Mouse (Mus musculus): ENCODE results near the gene Sema6b. TPM values are rescaled to one million over a fixed set of nuclear protein-coding genes. Genes with fewer than 3 reads are reported as not detected.
"Not testable (repeated sequence)": the region's sequence is repeated elsewhere in the genome, so short reads cannot be mapped to it uniquely, and the experiment has no call there.

The Sema6b gene
- polyA plus RNA-seq, 1 experiment from 2014 or later, result 1.3 TPM

DNA sequence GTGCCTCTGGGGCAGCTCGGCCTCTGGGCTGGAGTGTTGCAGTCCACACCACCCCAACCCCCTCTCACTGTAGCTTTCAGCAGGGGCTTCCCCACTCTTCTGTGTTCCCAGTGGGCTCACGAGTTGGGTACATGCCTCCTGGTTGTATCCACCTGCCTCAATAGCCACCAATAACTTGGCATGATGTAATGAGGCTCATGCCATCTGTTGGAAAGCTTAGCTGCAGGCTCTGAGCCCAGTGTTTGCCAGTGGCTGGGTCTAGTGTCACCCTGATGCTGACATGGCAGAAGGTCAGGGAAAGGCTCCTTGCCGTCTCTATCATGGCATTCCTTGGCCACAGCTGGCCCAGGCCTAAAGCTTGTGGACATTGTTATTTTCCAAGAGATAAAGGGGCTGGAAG lies 39.3 kb downstream of the Sema6b start:
- no peak for ATAC-seq (ENCODE audit: insufficient read depth, low FRiP score, low read depth)
- WGBS, result 85% methylated on average over 3 of the region's 3 CpGs
- Histone ChIP-seq H3K4me2 (no peak overlapping the region), H3K27ac (no peak overlapping the region), H3K36me3 (peaks cover 70% of the 10 kb centered on the region), H3K9me3 (no peaks in the 10 kb centered on the region), H3K4me1 (no peaks in the 10 kb centered on the region), H3K9ac (no peak overlapping the region), H3K27me3 (replicated peaks) (no peaks in the 10 kb centered on the region), H3K4me3 (replicated peaks) (no peak overlapping the region)

DNA sequence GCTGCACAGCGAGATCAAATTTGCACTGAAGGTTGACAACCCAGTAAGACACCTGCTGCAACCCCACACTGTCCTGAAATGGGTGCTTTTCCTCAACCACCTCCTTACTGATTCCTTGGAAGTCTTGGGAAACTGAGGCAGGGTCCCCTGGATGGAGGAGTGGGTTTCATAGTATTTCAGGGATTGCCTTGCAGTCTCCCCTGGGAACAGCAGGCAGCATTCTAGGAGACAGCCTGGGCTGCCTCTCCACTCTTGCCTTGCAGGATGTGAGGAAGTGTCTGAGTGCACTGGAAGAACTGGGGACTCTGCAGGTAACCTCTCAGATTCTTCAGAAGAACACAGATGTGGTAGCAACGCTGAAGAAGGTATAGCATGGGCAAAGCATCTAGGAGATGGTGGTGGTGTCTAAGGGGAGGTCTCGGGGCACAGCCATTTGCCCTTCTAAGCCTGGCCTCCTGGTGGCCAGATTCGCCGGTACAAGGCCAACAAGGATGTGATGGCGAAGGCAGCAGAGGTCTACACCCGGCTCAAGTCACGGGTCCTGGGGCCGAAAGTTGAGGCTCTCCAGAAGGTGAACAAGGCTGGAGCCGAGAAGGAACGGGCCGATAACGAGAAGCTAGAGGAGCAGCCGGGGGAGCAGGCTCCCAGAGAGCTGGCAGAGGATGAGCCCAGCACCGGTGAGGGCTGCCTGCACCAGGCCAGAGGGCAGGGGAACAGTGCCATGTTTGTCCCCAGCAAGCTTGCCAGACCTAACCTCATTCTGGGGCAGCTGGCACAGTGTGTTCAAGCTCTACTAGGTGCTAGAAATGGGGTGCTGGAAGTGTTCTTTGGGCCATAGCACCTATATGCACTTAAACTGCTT lies 41.2 kb downstream of the Sema6b start:
- 88% methylated on average over 15 of the region's 15 CpGs for WGBS
- ATAC-seq (ENCODE audit: insufficient read depth, low FRiP score, low read depth), result no peak
- Histone ChIP-seq H3K9ac (no peak overlapping the region), H3K4me2 (no peak overlapping the region), H3K4me1 (no peaks in the 10 kb centered on the region), H3K27me3 (replicated peaks) (no peaks in the 10 kb centered on the region), H3K4me3 (replicated peaks) (no peak overlapping the region), H3K36me3 (peaks cover 70% of the 10 kb centered on the region), H3K9me3 (no peaks in the 10 kb centered on the region), H3K27ac (no peak overlapping the region)

DNA sequence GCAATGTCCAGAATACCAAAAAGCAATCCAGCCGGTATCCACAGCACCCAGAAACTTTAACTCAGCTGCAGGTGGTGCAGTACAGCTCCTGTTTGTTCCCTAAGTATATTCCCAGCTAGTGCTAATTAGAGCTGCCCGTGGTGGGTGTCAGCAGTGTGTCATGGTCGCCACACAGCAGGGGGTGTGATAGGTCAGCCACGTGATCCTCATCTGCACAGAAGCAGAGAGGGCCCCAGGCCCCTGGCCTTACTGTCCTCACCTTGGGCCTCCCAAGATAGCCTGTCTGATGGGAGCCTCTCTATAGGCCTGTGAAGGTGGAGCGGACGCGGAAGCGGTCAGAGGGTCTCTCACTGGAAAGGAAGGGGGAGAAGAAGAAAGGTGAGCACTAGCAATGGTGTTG lies 42.0 kb downstream of the Sema6b start:
- Histone ChIP-seq H3K27ac (no peak overlapping the region), H3K4me2 (no peak overlapping the region), H3K36me3 (peaks cover 66% of the 10 kb centered on the region), H3K27me3 (replicated peaks) (no peaks in the 10 kb centered on the region), H3K4me3 (replicated peaks) (no peak overlapping the region), H3K9me3 (no peaks in the 10 kb centered on the region), H3K4me1 (no peaks in the 10 kb centered on the region), H3K9ac (no peak overlapping the region)
- WGBS, result 93% methylated on average over 8 of the region's 8 CpGs
- no peak for ATAC-seq (ENCODE audit: insufficient read depth, low FRiP score, low read depth)

DNA sequence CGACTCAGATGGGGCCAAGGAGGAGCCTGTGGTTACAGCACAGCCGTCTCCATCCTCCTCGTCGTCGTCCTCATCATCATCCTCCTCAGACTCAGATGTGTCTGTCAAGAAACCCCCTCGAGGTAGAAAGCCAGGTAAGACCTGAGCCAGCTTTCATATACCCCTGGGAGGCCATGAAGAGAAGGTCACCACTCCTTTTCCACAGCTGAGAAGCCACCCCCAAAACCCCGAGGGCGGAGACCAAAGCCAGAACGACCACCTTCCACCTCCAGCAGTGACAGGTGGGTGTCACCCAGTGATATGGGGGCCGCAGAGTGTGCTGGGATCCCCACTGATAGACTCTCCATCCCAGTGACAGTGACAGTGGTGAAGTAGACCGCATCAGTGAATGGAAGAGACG lies 43.3 kb downstream of the Sema6b start:
- WGBS, result 90% methylated on average over 12 of the region's 12 CpGs
- Histone ChIP-seq H3K9ac (no peak overlapping the region), H3K4me2 (no peak overlapping the region), H3K4me1 (no peaks in the 10 kb centered on the region), H3K4me3 (replicated peaks) (no peak overlapping the region), H3K27ac (no peak overlapping the region), H3K9me3 (no peaks in the 10 kb centered on the region), H3K27me3 (replicated peaks) (no peaks in the 10 kb centered on the region), H3K36me3 (peaks cover 55% of the 10 kb centered on the region)
- ATAC-seq (ENCODE audit: insufficient read depth, low FRiP score, low read depth), result no peak

DNA sequence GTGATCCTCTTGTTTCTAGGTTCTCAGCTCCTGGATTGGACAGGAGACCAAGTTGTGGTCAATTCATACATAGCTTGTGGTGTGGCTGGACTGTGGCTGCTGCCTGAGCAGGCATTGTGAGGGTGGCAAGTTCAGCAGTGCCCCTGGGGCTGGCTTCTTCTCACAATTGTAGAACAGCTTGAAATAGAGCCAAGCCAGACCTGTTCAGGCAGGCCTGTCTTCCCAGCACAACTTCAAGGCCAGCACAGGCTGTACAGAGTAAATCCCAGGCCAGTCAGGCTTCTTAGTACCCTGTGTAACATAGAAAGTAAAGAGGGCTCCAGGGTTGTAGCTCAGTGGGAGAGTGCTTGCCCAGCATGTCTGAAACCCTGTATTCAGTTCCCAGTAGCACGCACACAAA lies 47.3 kb downstream of the Sema6b start:
- Histone ChIP-seq H3K9ac (no peak overlapping the region), H3K9me3 (no peaks in the 10 kb centered on the region), H3K4me1 (no peaks in the 10 kb centered on the region), H3K36me3 (peaks cover 21% of the 10 kb centered on the region), H3K27ac (peak overlapping the region; percentile 31), H3K27me3 (replicated peaks) (no peaks in the 10 kb centered on the region), H3K4me2 (no peak overlapping the region), H3K4me3 (replicated peaks) (no peak overlapping the region)
- ATAC-seq (ENCODE audit: insufficient read depth, low FRiP score, low read depth), result no peak
- 83% methylated on average over 1 of the region's 1 CpGs for WGBS

DNA sequence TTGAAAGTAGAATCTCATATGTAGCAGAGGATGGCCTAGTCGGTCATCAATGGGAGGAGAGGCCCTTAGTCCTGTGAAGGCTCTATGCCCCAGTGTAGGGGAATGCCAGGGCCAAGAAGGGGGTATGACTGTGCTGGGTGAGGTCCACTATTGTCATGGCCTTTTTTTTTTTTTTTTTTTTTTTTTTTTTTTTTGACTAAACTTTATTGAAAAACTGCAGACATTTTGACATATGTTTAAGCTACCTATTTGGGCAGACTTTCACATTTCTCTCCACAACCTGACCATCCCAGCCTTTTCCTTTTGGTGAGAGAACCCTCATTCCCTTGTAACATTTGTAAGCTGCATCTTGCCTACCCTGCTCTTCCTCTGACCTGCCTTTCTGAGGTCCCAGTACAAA lies 47.8 kb downstream of the Sema6b start:
- H3K36me3 ChIP-seq, result peaks cover 17% of the 10 kb centered on the region
- H3K4me1 ChIP-seq, result no peaks in the 10 kb centered on the region
- WGBS, result 74% methylated on average over 1 of the region's 1 CpGs

DNA sequence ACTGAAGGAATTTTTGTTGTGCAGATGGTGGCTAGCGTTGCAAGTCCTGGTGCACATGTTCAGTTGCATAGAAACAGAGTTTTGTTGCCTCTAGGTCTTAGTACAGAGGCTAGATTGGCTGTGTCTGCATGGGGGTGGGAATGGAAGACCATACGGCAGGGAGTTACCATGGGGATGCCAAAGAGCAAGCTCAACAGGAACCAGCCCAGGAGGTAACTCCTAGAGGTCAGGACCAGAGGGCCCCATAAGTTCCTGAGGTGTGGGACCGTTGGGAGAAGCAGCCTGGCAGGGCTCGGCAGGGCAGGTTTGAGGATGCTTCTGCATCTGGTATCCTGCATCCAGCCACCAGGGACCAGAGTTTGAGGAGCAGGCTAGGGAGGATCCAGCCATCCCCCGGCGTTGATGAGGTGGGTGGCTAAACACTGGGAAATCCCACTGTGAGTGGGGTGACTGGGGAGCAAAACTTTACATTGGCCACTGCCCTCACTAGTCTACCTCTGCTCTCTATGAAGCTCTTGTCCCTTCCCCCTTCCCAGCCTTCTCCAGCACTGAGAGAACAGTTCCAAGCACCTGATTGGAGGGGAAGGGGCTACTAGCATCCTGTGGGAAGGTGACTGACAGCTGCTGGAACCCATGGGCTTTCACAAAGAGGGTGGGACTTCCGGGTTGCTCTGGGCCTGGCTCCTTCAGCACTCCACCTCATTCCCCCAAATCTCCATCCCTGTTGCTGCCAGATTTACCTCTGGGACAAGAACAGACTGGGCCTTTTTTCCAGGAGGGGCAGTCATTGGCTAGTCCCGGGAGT lies 59.2 kb downstream of the Sema6b start:
- peak overlapping the region; percentile 84 for H3K4me3 ChIP-seq (replicated peaks)
- ATAC-seq (ENCODE audit: insufficient read depth, low FRiP score, low read depth), result no peak

More for the DNA sequence above, 47.8 kb downstream of the Sema6b start:
- Histone ChIP-seq H3K27ac (peak overlapping the region; percentile 31; the same call in 1 of the 2 replicates), H3K27me3 (replicated peaks) (no peaks in the 10 kb centered on the region), H3K4me3 (replicated peaks) (no peak overlapping the region), H3K4me2 (no peak overlapping the region), H3K9me3 (no peaks in the 10 kb centered on the region), H3K9ac (no peak overlapping the region)
- no peak for ATAC-seq (ENCODE audit: insufficient read depth, low FRiP score, low read depth)

DNA sequence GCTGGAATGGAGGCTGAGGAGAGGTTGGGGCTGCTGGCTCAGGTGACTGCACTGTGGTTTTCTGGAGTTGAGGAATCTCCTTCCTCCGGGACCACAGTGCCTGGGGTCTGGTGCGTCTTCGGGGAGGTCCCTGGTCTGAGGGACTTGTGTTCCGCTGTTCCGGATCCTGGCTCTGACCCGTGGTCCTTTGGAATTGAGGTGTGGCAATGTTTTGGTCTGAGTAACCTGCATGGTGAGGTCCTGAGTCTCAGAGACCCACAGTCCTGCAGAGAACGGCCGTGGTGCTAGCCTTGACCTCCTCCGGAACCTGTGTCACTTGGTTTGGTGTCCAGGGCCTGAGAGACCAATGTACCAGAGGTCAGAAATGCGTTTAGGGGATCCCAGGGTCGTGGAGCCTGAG lies 60.2 kb downstream of the Sema6b start:
- H3K27ac ChIP-seq, result 0 out of 2 replicates have a peak overlapping the region, but pooled peaks have one; percentile 40
- H3K4me1 ChIP-seq, result peaks cover 29% of the 10 kb centered on the region
- H3K9ac ChIP-seq, result peak overlapping the region; percentile 88
- no peaks in the 10 kb centered on the region for H3K9me3 ChIP-seq
- H3K27me3 ChIP-seq (replicated peaks), result no peaks in the 10 kb centered on the region
- H3K4me2 ChIP-seq, result peak overlapping the region; percentile 91
- 0 out of 2 replicates have a peak, but pooled peaks cover 7% of the 10 kb centered on the region for H3K36me3 ChIP-seq
- no peak for ATAC-seq (ENCODE audit: insufficient read depth, low FRiP score, low read depth)
- H3K4me3 ChIP-seq (replicated peaks), result peak overlapping the region; percentile 84
- under 1% methylated on average over 10 of the region's 11 CpGs for WGBS

More for the DNA sequence above, 59.2 kb downstream of the Sema6b start:
- Histone ChIP-seq H3K4me2 (peak overlapping the region; percentile 91), H3K9me3 (no peaks in the 10 kb centered on the region), H3K27ac (no peak overlapping the region), H3K36me3 (0 out of 2 replicates have a peak, but pooled peaks cover 10% of the 10 kb centered on the region), H3K9ac (peak overlapping the region; percentile 1; the same call in 1 of the 2 replicates), H3K27me3 (replicated peaks) (no peaks in the 10 kb centered on the region), H3K4me1 (peaks cover 23% of the 10 kb centered on the region)
- 7% methylated on average over 8 of the region's 8 CpGs for WGBS

DNA sequence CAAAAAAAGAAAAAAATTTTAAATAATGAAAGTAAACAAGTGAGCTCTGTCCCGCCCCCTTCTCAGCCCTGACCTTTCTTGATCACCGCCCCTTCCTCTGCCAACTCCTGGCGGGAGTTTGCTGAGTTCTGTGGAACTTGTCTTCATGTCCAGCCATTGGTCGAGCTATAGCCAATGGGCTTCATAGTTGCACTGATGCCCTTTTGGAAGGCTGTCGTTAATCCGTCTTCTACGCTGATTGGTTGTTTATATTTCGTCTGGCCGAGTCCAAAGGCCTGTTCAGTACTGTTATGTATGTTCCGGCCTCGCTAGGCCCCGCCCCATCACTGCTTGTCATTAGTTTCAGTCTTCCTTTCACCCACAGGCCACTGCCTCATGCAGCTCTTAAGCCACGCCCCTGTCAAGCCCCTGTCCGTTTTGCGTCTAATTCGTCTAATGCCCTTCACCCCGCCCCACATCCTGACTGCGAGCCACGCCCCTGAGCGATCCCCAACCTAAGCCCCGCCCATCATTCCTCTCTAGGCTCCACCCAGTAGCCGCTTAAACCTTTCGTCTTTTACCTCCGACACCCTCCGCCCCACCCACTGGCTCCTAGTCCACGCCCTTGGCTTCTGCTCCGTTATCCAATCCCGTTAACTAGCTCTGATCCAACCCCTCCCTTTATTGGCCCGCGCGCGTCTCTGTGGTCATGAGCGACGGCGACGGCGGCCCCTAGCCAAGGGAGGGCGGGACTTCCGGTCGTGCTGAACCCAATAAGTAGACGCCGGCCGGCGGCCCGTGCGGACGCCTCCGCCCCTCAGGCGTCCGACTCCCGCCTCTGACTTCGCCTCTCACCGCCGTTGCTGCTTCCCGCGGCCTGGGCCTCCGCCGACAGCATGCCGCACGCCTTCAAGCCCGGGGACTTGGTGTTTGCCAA lies 61.0 kb downstream of the Sema6b start, which contains the start of gene Hdgfl2:
Hdgfl2 (plus strand) TSS at position 755 of the 916 bp plus-strand sequence.
- peak within 1 kb of the TSS; percentile 61; the same call in 1 of the 2 replicates for H3K27ac ChIP-seq
- H3K4me3 ChIP-seq (replicated peaks), result peak within 1 kb of the TSS; percentile 84
- H3K4me2 ChIP-seq, result peak within 1 kb of the TSS; percentile 91
- 0 out of 2 replicates have a peak, but pooled peaks cover 7% of the 10 kb centered on the region for H3K36me3 ChIP-seq
- no peaks in the 10 kb centered on the region for H3K9me3 ChIP-seq
- WGBS, result under 1% methylated on average over 59 of the region's 61 CpGs
- H3K9ac ChIP-seq, result peak within 1 kb of the TSS; percentile 88
- H3K4me1 ChIP-seq, result peaks cover 29% of the 10 kb centered on the region
- H3K27me3 ChIP-seq (replicated peaks), result no peaks in the 10 kb centered on the region
- peak; percentile 93 for ATAC-seq (ENCODE audit: insufficient read depth, low FRiP score, low read depth)

DNA sequence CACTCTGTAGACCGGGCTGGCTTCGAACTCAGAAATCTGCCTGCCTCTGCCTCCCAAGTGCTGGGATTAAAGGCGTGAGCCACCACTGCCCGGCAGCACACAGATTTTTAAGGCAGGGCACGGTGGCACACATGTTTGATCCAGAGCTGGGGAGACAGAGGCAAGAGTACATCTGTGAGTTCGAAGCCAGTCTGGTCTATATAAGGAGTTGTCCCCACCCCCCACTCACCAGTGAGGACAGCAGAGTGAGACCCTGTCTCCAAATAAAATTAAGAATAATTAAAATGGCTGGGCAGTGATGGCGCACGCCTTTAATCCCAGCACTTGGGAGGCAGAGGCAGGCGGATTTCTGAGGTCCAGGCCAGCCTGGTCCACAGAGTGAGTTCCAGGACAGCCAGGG lies 61.8 kb downstream of the Sema6b start:
- 63% methylated on average over 9 of the region's 9 CpGs for WGBS
- H3K4me2 ChIP-seq, result peak overlapping the region; percentile 45
- H3K27ac ChIP-seq, result peak overlapping the region; percentile 61; the same call in 1 of the 2 replicates
- not testable (repeated sequence) for ATAC-seq (ENCODE audit: insufficient read depth, low FRiP score, low read depth); H3K9me3 ChIP-seq; H3K27me3 ChIP-seq (replicated peaks); H3K9ac ChIP-seq; H3K36me3 ChIP-seq
- H3K4me1 ChIP-seq, result peaks cover 35% of the 10 kb centered on the region
- H3K4me3 ChIP-seq (replicated peaks), result peak overlapping the region; percentile 84

DNA sequence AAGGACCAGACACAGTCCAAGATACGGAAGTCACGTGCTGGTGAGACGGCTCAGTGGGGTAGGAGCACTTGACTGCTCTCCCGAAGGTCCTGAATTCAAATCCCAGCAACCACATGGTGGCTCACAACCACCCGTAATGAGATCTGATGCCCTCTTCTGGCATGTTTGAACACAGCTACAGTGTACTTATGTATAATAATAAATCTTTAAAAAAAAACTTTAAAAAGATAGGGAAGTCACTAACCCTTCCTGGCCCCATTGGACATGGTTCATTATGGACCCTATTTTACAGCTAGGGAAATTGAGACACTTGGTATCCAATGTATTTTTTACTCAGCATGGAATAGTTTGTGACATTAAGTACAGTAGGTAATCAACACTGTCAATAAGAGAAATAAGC lies 62.6 kb downstream of the Sema6b start:
- H3K9me3 ChIP-seq, result no peaks in the 10 kb centered on the region

More for the DNA sequence above, 62.6 kb downstream of the Sema6b start:
- no peaks in the 10 kb centered on the region for H3K27me3 ChIP-seq (replicated peaks)
- H3K36me3 ChIP-seq, result peaks cover 5% of the 10 kb centered on the region
- no peak overlapping the region for H3K9ac ChIP-seq
- WGBS, result 88% methylated on average over 5 of the region's 5 CpGs
- H3K4me3 ChIP-seq (replicated peaks), result no peak overlapping the region
- no peak overlapping the region for H3K27ac ChIP-seq
- no peak for ATAC-seq (ENCODE audit: insufficient read depth, low FRiP score, low read depth)
- H3K4me1 ChIP-seq, result peaks cover 38% of the 10 kb centered on the region
- H3K4me2 ChIP-seq, result no peak overlapping the region
